Mouse (Mus musculus) gastrocnemius, postnatal 10 days (tissue): ENCODE measurements around the gene Acot6. TPM values are rescaled to one million over a fixed set of nuclear protein-coding genes. Genes with fewer than 3 reads are reported as not detected.

ENCODE experiments used
- DNase-seq: peaks from one replicate; pipeline ENCODE4 v3.0.0; 2021; ENCODE audit warnings: mixed read lengths
- total RNA-seq, 2 experiments: library from RNA; stranded (reverse); gene quantifications; 2 replicates each; pipeline ENCODE4 v1.2.3; 2021

Acot6 gene
- total RNA-seq, 2 experiments from 2014 or later = 3.1 to 3.3 TPM

DNA sequence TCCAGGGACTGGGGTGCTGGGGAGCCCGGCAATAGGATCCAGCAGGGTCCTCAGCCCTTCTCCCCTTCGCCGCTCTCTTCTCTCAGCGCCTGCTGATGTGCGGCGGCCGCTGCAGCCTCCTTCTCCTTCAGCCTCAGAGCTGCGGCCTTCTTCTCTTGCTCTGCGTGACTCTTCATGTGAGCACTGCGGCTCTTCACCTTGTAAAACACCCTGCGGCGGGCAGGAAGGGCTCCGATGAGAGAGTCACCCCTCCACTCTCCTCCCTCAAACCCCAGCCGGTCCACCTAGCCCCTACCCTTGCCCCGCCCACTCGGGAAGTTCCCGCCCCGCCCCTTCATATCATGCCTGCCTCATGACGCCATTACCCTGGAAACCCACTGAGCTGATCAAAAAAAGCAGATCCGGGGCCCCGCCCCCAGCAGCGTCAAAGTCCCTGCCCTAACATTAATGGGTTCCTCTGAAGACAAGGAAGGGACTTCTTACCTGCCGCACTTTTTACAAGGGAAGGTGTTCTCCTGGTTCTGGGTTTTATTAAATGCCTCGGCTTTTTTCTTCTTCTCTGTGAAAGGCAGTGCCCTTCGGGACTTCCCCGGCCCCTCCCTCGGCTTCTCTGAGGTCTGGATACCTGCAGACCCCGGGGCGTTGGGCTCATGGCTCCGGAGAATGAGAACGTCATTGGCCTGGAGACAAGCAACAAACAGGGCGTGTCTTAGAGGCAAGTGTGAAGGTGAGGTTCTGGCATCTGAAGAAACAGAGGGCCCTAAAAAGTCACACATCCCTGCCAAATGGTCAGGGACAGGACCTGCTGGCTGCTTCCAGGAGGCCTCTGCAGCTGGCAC, 52.1 kb downstream of the Acot6 start:
- no peak for DNase-seq

DNA sequence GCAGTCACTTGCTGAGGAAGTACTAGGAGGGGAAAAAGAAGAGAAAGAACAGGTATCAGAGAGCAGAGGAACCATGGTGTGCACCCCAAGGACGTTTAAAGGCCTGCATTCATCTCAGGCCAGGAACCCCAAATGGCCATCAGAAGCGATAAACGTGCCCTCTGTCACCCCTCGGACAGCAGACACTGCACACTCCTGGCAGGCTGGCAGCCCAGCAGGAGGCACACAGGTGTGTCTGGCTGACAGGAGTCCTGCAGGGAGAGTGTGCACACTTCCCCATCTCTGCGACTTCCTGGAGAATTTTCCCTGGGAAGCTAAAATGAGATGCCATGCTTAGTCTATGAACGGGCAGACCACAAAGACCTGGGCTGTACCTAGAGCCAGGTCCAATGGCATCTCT, 53.0 kb downstream of the Acot6 start:
- no peak for DNase-seq

- DNase-seq = peak; percentile 67
These were observed 54.5 kb downstream of the Acot6 start for GRCm38 (mm10) chr12:84154786-84155522.

DNA sequence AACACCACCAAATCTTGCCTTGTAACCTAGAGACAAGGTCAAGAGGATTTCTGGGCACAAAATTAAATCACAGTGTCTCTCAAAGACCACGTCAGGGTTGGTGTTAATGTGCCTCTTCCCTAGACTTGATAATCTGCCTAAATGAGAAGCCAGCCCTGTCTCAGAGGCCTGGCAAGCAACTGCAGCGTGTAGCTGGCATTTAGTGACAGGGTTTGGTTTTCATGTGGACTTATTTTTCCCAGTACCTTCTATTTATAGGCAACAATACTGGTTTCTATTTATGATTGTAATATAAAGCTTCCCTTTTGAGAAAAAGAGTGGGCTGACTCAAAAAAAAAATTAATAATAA, 55.0 kb downstream of the Acot6 start:
- no peak for DNase-seq

DNA sequence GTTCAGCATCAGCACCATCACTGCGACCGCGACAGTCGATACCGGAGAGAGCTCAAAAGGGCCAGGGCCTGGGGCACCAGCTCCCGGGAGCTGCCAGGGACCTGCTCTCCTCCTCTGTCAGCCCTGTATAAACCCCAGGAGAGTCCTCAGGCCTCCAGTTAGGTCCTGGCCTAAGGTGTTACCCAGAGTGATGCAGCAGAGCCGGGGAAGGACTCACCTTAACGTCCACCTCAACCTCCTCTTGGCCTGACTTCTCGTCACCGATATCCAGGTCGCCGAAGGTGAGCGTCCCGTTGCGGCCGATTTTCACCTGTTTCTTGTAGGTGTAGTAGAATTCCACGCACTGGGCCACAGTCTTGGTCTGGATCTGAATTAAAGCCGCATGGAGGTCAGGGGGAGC, 55.8 kb downstream of the Acot6 start:
- no peak for DNase-seq

DNA sequence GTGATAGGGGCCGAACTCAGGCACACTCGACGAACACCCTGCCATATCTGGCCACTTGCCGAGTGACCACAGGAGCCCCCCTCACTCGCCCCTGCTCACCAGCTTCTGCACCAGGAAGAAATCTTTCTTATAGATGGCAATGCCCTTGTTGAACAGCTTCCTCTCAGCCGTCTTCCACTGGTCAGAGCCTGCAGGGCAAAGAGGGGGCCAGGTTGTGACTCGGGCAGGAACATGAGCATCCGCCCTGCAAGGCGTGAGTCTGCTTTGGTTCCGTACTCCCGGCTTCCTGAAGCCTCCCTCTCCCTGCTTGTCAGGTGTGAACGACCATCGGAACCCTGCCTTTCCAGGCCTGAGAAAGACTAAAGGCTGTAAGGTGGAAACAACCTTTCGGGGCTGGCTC, 57.7 kb downstream of the Acot6 start:
- DNase-seq = no peak

GRCm38 (mm10) chr12:84160491-84160890, 60.0 kb downstream of the Acot6 start:
- DNase-seq = no peak

Other genes starting within 250 kb of the Acot6 start
- gene Numb, start 178.7 kb upstream of the Acot6 start, total RNA-seq = 10 to 100 TPM; 15.6 to 21.0 TPM
- 1 to 10 TPM; 3.2 to 4.3 TPM for gene Riox1, start 150.0 kb upstream of the Acot6 start, total RNA-seq
- not detected for gene Heatr4, start 115.8 kb upstream of the Acot6 start, total RNA-seq
- 10 to 100 TPM; 14.6 to 16.3 TPM for gene Acot2, start 112.8 kb upstream of the Acot6 start, total RNA-seq
- gene Acot1, start 91.2 kb upstream of the Acot6 start, total RNA-seq = 10 to 100 TPM in 1 of 2 experiments, 1 to 10 TPM in 1; 8.2 to 10.4 TPM
- under 1 TPM; 0.19 to 0.36 TPM for gene Acot4, start 62.3 kb upstream of the Acot6 start, total RNA-seq
- gene Gm49366, start 61.7 kb upstream of the Acot6 start, total RNA-seq = not detected
- gene Acot3, start 48.5 kb upstream of the Acot6 start, total RNA-seq = not detected
- gene Acot5, start 31.3 kb upstream of the Acot6 start, total RNA-seq = under 1 TPM; 0.23 TPM
- gene Dnal1, start 13.7 kb downstream of the Acot6 start, total RNA-seq = 10 to 100 TPM in 1 of 2 experiments, 1 to 10 TPM in 1; 7.7 to 10.2 TPM
- gene Pnma1, start 47.8 kb downstream of the Acot6 start, total RNA-seq = under 1 TPM; 0.23 to 0.54 TPM
- 10 to 100 TPM; 15.6 to 18.5 TPM for gene Elmsan1, start 118.2 kb downstream of the Acot6 start, total RNA-seq
- gene Ptgr2, start 184.6 kb downstream of the Acot6 start, total RNA-seq = 10 to 100 TPM; 65.1 to 68.1 TPM
- gene Zfp410, start 216.2 kb downstream of the Acot6 start, total RNA-seq = 10 to 100 TPM; 21.6 to 25.8 TPM